Mouse (Mus musculus) layer of hippocampus, adult 8-10 months (tissue): ENCODE data around the gene Scd3. TPM values are rescaled to one million over a fixed set of nuclear protein-coding genes. Genes with fewer than 3 reads are reported as not detected.
"Not testable (repeated sequence)": the region's sequence is repeated elsewhere in the genome, so short reads cannot be mapped to it uniquely, and the experiment has no call there.

Experiments used
- DNase-seq, 2 experiments: peaks; one replicate each; pipeline ENCODE4 v3.0.0; 2022; ENCODE audit warnings: low spot score in 2 of 2
- total RNA-seq, 4 experiments: library from RNA; stranded (reverse); gene quantifications; 2 replicates each; pipeline ENCODE4 v1.2.4; 2022

Gene Scd3
- total RNA-seq, 4 experiments from 2014 or later = 2.7 to 4.1 (median 3.2) TPM

- DNase-seq = no peak
Measured at GRCm38 (mm10) chr19:44267499-44268002, 64.5 kb downstream of the Scd3 start.

- DNase-seq = no peak
Measured at GRCm38 (mm10) chr19:44273711-44274110, 70.6 kb downstream of the Scd3 start.

- no peak for DNase-seq
Measured at GRCm38 (mm10) chr19:44274452-44274851, 71.4 kb downstream of the Scd3 start.

- no peak for DNase-seq
Measured at GRCm38 (mm10) chr19:44275418-44275817, 72.3 kb downstream of the Scd3 start.

GRCm38 (mm10) chr19:44276861-44277260 lies 73.8 kb downstream of the Scd3 start:
- DNase-seq = no peak

- no peak for DNase-seq
Measured at GRCm38 (mm10) chr19:44277931-44278330, 74.9 kb downstream of the Scd3 start.

GRCm38 (mm10) chr19:44280755-44281154 lies 77.7 kb downstream of the Scd3 start:
- DNase-seq = no peak

- not testable (repeated sequence) for DNase-seq
Measured at GRCm38 (mm10) chr19:44281825-44282447, 78.9 kb downstream of the Scd3 start.

GRCm38 (mm10) chr19:44282534-44283156 lies 79.6 kb downstream of the Scd3 start:
- no peak for DNase-seq

- no peak for DNase-seq
Measured at GRCm38 (mm10) chr19:44283157-44284024, 80.3 kb downstream of the Scd3 start.

- DNase-seq = peak; percentile 87 to 91
Measured at GRCm38 (mm10) chr19:44284025-44284695, 81.1 kb downstream of the Scd3 start.

- DNase-seq = no peak
Measured at GRCm38 (mm10) chr19:44284723-44285122, 81.7 kb downstream of the Scd3 start.

GRCm38 (mm10) chr19:44285554-44285953 lies 82.5 kb downstream of the Scd3 start:
- no peak for DNase-seq

- DNase-seq = no peak
Measured at GRCm38 (mm10) chr19:44286109-44286508, 83.0 kb downstream of the Scd3 start.

- no peak for DNase-seq
Measured at GRCm38 (mm10) chr19:44287415-44288110, 84.5 kb downstream of the Scd3 start.

- DNase-seq = no peak
Measured at GRCm38 (mm10) chr19:44292083-44292482, 89.0 kb downstream of the Scd3 start.

- DNase-seq = no peak
Measured at GRCm38 (mm10) chr19:44292483-44292882, 89.4 kb downstream of the Scd3 start.

GRCm38 (mm10) chr19:44292941-44293768 lies 90.1 kb downstream of the Scd3 start, which contains the start of gene Scd2:
Gene Scd2 (plus strand): TSS chr19:44293674.
- no peak for DNase-seq
